Mouse (Mus musculus): ENCODE data around the gene Syngr2. TPM values are rescaled to one million over a fixed set of nuclear protein-coding genes. Genes with fewer than 3 reads are reported as not detected.

Gene Syngr2
- polyA plus RNA-seq, 1 experiment from 2014 or later: 173 TPM

GRCm38 (mm10) chr11:117860601-117861000 lies 51.1 kb downstream of the Syngr2 start, which contains the start of gene Tmem235:
Tmem235 (plus strand) TSS chr11:117860752.
- ATAC-seq: no peak
- Histone ChIP-seq H3K27ac (ENCODE audit: low read length) (no peak within 1 kb of the TSS), H3K27me3 (replicated peaks; ENCODE audit: control insufficient read depth, insufficient read depth, low read length) (peaks cover 16% of the 10 kb centered on the region), H3K9me3 (ENCODE audit: control insufficient read depth, low read length) (no peaks in the 10 kb centered on the region), H3K4me2 (ENCODE audit: low read depth, low read length) (no peak within 1 kb of the TSS), H3K4me3 (ENCODE audit: low read length) (peak within 1 kb of the TSS; percentile 7; the same call in 1 of the 2 replicates), H3K36me3 (ENCODE audit: control insufficient read depth, insufficient read depth, low read length) (peaks cover 20% of the 10 kb centered on the region), H3K9ac (ENCODE audit: low read depth, low read length) (no peak within 1 kb of the TSS), H3K4me1 (ENCODE audit: control insufficient read depth, insufficient read depth, low read length) (peaks cover 31% of the 10 kb centered on the region)
- 9% methylated on average over 23 of the region's 23 CpGs for WGBS

- H3K4me1 ChIP-seq (ENCODE audit: control insufficient read depth, insufficient read depth, low read length): peaks cover 37% of the 10 kb centered on the region
- H3K9ac ChIP-seq (ENCODE audit: low read depth, low read length): peak overlapping the region; percentile 56
- peak overlapping the region; percentile 92 for H3K27ac ChIP-seq (ENCODE audit: low read length)
- peak overlapping the region; percentile 27 for H3K4me3 ChIP-seq (ENCODE audit: low read length)
- peak; percentile 82 for ATAC-seq
- WGBS: 29% methylated on average over 11 of the region's 11 CpGs
- H3K27me3 ChIP-seq (replicated peaks; ENCODE audit: control insufficient read depth, insufficient read depth, low read length): peaks cover 16% of the 10 kb centered on the region
- no peaks in the 10 kb centered on the region for H3K36me3 ChIP-seq (ENCODE audit: control insufficient read depth, insufficient read depth, low read length)
- no peaks in the 10 kb centered on the region for H3K9me3 ChIP-seq (ENCODE audit: control insufficient read depth, low read length)
- H3K4me2 ChIP-seq (ENCODE audit: low read depth, low read length): peak overlapping the region; percentile 43
Observed at GRCm38 (mm10) chr11:117863174-117863856, 53.8 kb downstream of the Syngr2 start.

Other genes starting within 250 kb of the Syngr2 start
- gene Tnrc6c, start 155.4 kb upstream of the Syngr2 start, polyA plus RNA-seq (2015; fragmentation: Nextera tagmentation; extraction: Ambion mirVana): 6.6 and 6.8 TPM in 2 replicates
- gene Tmc8, start 27.6 kb upstream of the Syngr2 start, polyA plus RNA-seq (2015; fragmentation: Nextera tagmentation; extraction: Ambion mirVana): 14.5 and 17.4 TPM in 2 replicates
- 37.5 and 39.8 TPM in 2 replicates for gene Tmc6, start 27.5 kb upstream of the Syngr2 start, polyA plus RNA-seq (2015; fragmentation: Nextera tagmentation; extraction: Ambion mirVana)
- gene 6030468B19Rik, start 12.0 kb upstream of the Syngr2 start, polyA plus RNA-seq (2015; fragmentation: Nextera tagmentation; extraction: Ambion mirVana): 0.81 and 1.6 TPM in 2 replicates
- 0.20 and 0.29 TPM in 2 replicates for gene Gm20708, start within 50 bp of the Syngr2 start, polyA plus RNA-seq (2015; fragmentation: Nextera tagmentation; extraction: Ambion mirVana)
- 9.6 and 10.7 TPM in 2 replicates for gene Afmid, start 16.3 kb downstream of the Syngr2 start, polyA plus RNA-seq (2015; fragmentation: Nextera tagmentation; extraction: Ambion mirVana)
- 119 and 147 TPM in 2 replicates for gene Tk1, start 16.4 kb downstream of the Syngr2 start, polyA plus RNA-seq (2015; fragmentation: Nextera tagmentation; extraction: Ambion mirVana)
- gene Birc5, start 39.6 kb downstream of the Syngr2 start, polyA plus RNA-seq (2015; fragmentation: Nextera tagmentation; extraction: Ambion mirVana): 259 and 306 TPM in 2 replicates
- 0.07 TPM in 1 of 2 replicates, not detected in the other for gene Tmem235, start 51.1 kb downstream of the Syngr2 start, polyA plus RNA-seq (2015; fragmentation: Nextera tagmentation; extraction: Ambion mirVana)
- 12.2 and 13.7 TPM in 2 replicates for gene Tha1, start 63.8 kb downstream of the Syngr2 start, polyA plus RNA-seq (2015; fragmentation: Nextera tagmentation; extraction: Ambion mirVana)
- 18.9 and 21.2 TPM in 2 replicates for gene Socs3, start 160.4 kb downstream of the Syngr2 start, polyA plus RNA-seq (2015; fragmentation: Nextera tagmentation; extraction: Ambion mirVana)
- gene Pgs1, start 176.6 kb downstream of the Syngr2 start, polyA plus RNA-seq (2015; fragmentation: Nextera tagmentation; extraction: Ambion mirVana): 33.9 and 35.7 TPM in 2 replicates

Data from intestine, embryonic 16.5 days (tissue).